Mouse (Mus musculus) adrenal gland, postnatal 4 days (tissue): Measurements from ENCODE around the gene Ppara. TPM values are rescaled to one million over a fixed set of nuclear protein-coding genes. Genes with fewer than 3 reads are reported as not detected.
"Not testable (repeated sequence)": the region's sequence is repeated elsewhere in the genome, so short reads cannot be mapped to it uniquely, and the experiment has no call there.

Experiments used
- DNase-seq, 2 experiments: peaks; one replicate each; pipeline ENCODE4 v3.0.0; 2021 to 2022; ENCODE audit warnings: low spot score in 2 of 2, mixed read lengths in 2 of 2
- total RNA-seq, 2 experiments: library from RNA; stranded (reverse); gene quantifications; 2 replicates each; pipeline ENCODE4 v1.2.3; 2021

The Ppara gene
- total RNA-seq, 2 experiments from 2014 or later = 17.2 to 29.4 TPM

- no peak for DNase-seq
Observed at GRCm38 (mm10) chr15:85754033-85754650, 19.4 kb downstream of the Ppara start.

- no peak for DNase-seq
Observed at GRCm38 (mm10) chr15:85755214-85755613, 20.4 kb downstream of the Ppara start.

- no peak for DNase-seq
Observed at GRCm38 (mm10) chr15:85756611-85757010, 21.8 kb downstream of the Ppara start.

DNA sequence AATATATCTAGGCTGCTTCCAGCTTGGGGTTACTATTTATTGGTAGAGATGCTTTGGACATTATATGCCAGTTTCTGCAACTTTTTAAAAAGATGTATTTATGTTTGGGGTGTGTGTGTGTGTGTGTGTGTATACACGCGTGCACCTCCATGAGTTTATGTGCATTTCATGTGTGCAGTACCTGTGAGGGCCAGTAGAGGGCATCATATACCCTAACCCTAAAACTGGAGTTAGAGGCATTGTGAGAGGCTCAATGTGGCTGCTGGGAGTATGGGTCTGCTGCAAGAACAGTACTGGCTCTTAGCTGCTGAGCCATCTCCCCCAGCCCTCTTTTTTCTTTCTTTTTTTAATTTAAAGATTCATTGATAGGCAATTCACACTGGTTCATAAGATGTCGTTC lies 23.0 kb downstream of the Ppara start:
- no peak for DNase-seq

DNA sequence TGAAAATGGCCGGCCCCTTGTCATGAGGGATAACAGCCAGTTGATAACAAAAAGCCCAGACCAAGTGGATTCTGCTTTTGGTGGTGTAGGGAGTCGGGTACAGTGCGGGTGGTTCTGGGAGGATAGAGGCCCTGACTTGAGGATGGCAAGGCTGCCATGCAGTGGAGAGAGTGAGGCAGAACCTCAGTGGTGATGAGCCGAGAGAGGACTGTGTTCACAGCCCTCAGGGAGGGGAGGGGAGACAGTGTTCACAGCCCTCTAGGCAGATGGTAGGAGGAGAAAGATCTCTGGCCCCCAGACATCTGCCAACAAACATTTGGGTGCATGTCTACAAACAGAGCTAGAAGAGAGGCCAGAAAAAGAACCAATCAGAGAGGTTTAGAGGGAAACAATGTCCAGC lies 28.0 kb downstream of the Ppara start:
- no peak for DNase-seq

DNA sequence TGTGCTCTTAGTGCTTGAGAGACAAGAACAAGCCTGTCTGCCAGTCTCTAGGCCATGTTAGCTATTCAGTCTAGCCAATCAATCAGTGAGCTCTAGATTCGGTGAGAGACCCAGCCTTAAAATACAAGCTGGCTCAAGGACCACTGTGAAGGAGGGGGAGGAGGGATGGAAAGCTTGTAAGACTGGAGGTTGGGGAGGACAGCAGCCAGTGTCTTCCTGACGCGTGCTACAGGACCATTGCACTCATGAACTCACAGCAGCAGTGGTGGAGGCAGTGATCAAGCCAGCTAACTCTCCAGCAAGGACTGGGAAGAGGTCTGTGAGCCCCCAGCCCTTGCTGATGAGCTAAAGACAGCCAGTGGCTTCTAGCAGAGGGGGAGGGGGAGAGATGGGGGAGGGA lies 30.2 kb downstream of the Ppara start:
- DNase-seq = no peak

- no peak for DNase-seq
Observed at GRCm38 (mm10) chr15:85766677-85767076, 31.9 kb downstream of the Ppara start.

- DNase-seq = no peak
Observed at GRCm38 (mm10) chr15:85768991-85769390, 34.2 kb downstream of the Ppara start.

DNA sequence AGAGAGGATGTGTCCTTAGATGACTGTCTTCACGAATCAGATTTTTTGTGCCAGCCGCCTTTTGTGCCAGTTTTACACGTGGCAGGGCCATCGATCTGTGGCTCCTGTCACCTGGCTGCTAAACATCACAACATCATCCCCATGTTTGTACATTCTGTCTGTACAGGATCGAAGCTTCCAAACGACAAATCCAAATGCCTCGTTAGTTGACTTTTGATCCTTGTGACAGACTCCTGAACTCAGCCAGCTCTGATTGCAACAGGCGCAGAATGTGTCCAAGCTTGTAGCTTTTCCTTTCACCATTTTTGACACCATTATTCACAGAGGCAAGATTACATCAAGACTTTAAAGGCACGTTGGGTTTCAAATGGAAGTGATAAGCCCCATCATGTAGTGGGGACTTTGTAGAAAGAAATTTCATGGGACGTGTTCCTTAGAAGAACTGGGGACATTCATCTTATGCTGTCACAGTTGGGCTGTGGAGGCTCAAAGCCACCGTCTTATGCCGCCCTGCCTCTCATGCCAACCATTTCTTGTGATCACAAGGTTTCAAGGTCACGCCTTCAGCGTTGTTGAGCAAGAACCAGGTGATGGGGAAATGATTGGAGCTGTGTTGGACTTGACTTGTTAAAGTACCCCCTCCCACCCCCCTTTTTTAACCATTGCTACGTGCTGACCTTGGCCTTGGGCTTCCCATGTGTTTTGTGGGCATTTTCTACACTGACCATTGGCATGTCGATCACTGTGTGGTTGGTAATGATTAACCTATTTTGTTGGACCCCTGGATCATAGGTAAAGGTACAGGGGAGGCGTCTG lies 36.7 kb downstream of the Ppara start:
- DNase-seq = no peak

DNA sequence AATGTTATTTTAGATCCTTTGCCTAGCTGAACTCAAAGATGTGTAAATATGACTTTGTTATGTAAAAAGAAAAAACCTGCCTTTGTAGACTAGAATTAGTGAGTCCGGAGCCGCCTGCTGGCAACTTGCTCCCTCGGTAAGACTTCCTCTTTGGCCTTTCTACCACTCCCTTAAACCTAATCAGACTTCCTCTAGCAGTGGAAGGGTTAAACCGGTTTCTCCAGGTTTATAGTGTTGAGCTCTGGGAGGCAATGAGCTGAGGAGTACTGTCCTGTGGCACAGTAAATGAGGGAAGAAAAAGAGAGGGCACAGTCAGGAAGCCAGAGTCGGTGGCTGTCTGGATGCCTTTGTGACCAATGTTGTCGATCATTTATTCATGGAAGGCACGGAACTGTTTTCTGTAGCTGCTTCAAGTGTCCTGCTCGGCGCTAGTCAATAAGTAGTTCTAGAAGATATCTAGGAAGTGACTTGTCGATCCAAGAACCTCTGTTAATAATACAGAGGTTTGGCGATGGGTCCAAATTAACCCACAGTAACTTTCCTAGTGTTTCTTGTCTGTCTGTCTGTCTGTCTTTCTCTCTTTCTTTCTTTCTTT lies 37.5 kb downstream of the Ppara start:
- no peak for DNase-seq

- no peak for DNase-seq
Observed at GRCm38 (mm10) chr15:85774419-85774818, 39.6 kb downstream of the Ppara start.

GRCm38 (mm10) chr15:85775001-85775400 lies 40.2 kb downstream of the Ppara start:
- DNase-seq = no peak

DNA sequence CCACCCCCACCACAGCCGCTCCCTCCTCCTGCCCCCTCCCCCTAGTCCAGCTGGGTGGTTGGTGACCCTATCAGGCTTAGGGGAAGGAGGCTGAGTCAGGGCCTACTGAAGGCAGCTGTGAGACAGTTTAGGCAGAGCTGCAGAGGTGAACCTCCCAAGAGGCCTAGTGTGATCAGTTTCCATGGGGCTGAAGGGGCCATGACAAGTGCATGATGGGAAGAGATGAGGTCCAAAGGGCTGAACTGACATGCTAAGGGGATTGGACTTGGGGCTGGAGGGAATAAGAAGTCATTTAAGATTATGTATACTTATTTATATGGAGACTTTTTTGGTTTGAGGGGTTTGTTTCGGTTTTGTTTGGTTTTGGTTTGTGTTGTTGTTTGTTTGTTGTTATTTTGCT lies 41.5 kb downstream of the Ppara start:
- no peak for DNase-seq

GRCm38 (mm10) chr15:85776771-85777170 lies 42.0 kb downstream of the Ppara start:
- no peak for DNase-seq

- not testable (repeated sequence) for DNase-seq
Observed at GRCm38 (mm10) chr15:85778891-85779290, 44.1 kb downstream of the Ppara start.

- no peak for DNase-seq
Observed at GRCm38 (mm10) chr15:85783146-85783545, 48.4 kb downstream of the Ppara start.

GRCm38 (mm10) chr15:85784341-85784740 lies 49.6 kb downstream of the Ppara start:
- DNase-seq = no peak

GRCm38 (mm10) chr15:85786711-85787110 lies 51.9 kb downstream of the Ppara start:
- no peak for DNase-seq

- no peak for DNase-seq
Observed at GRCm38 (mm10) chr15:85787482-85787881, 52.7 kb downstream of the Ppara start.

DNA sequence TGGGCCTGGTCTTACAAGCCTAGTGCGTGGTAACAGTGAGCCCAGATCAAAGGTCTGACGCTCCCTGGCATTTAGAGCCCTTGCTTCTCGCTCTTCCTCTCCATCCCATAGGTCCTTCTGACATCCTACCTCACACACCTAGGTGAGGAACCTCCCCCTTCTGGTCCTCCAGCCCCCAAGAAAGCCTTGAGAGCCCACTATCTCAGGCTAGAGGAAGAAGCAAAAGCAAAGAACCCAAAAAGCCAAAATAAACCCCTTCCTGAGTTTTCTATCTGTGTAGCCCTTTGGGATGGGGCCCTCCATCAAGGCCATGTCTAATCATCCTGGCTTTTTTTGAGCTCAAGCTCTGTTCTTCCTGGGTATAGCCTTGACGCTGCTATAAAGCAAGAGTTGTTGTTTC lies 53.3 kb downstream of the Ppara start:
- DNase-seq = no peak

- DNase-seq = no peak
Observed at GRCm38 (mm10) chr15:85788633-85789032, 53.9 kb downstream of the Ppara start.

GRCm38 (mm10) chr15:85791449-85791848 lies 56.7 kb downstream of the Ppara start:
- DNase-seq = no peak
